Mouse (Mus musculus): Measurements from ENCODE around the gene Syne4.

DNA sequence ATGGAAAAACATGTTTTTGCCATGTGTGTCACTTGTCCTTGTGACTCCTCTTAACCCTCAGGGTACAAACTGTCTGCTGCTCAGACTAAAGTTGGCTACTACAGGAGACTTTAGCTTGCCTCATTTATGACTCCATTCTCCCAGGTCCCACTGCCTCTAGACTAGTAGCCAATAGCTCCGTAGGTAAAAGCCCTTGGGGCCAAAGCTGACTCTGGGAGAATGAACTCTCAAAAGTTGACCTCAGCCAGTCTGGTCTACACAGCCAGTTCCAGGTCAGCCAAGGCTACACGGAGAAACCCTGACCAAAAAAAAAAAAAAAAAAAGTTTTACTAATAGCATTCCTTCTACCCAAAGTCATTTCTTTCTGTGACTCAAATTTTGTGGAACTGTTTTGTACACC is 35.7 kb upstream of the Syne4 start:
- no peak for TF ChIP-seq CTCF (IDR thresholded peaks at IDR 0.05)
- no peak for TF ChIP-seq EP300 (IDR thresholded peaks at IDR 0.05; ENCODE audit: insufficient read depth, low read depth, low read length)
